Mouse (Mus musculus): ENCODE measurements around the gene Sowaha. TPM values are rescaled to one million over a fixed set of nuclear protein-coding genes. Genes with fewer than 3 reads are reported as not detected.
A peak's percentile ranks its signal among the peaks of the same experiment; 100 is the strongest.

Sowaha gene
- polyA plus RNA-seq, 1 experiment, result not detected

DNA sequence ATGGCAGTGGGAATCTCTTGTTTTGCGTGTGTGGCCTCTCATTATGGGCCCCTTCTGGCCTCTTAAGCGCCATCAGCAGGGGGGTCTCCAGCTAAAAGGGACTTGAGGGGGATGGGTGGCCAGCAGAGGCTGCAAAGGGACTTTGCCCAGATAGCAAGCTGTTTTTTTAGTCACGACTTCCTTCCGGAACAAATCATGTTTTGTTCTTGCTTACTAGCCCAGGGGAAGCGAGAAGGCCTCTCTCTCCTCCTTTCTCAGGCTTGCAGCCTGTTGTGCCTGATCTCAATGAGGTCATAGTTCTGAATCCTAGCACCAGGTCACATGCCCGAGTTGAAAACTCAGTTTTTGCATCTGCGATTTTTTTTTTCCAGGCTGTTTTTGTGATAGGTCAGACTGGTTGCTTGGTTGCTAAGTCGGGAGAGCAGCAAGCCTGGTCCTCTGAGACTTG lies 11.9 kb upstream of the Sowaha start:
- TF ChIP-seq GATA1 (IDR thresholded peaks at IDR 0.05; ENCODE audit: borderline replicate concordance, low read length) (no peak), FLI1 (IDR thresholded peaks at IDR 0.05; ENCODE audit: low read length) (no peak)
- H3K9me3 ChIP-seq, result no peaks in the 10 kb centered on the region; the same call in 1 of the 2 replicates
- no peaks in the 10 kb centered on the region for H3K36me3 ChIP-seq (replicated peaks; ENCODE audit: low read length)
- peaks cover 42% of the 10 kb centered on the region for H3K4me1 ChIP-seq
- peaks cover 21% of the 10 kb centered on the region for H3K27me3 ChIP-seq (replicated peaks)
- H3K4me3 ChIP-seq (replicated peaks), result no peak overlapping the region

DNA sequence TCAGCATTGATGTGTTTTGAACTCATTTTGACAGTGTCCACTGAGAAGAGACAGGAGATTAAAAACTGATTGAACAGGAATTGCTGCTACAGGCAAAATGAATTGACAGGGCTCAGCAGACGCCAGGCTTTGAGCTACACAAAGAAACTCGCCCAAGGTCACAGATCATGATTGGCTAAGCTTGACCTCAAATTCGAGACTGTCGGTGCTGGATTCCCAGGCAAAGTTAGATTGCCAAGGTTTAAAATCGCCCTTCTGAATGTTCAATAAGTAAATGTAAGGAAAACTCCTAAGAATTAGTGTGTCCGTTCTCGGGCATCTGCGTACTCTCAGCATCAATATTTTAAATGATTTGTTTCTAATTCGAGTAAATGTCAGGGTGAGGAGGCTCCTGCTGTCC lies 9.3 kb upstream of the Sowaha start:
- Histone ChIP-seq H3K4me3 (replicated peaks) (no peak overlapping the region), H3K4me1 (peaks cover 45% of the 10 kb centered on the region), H3K9me3 (peaks cover 7% of the 10 kb centered on the region; the same call in 1 of the 2 replicates), H3K36me3 (replicated peaks; ENCODE audit: low read length) (no peaks in the 10 kb centered on the region), H3K27me3 (replicated peaks) (peaks cover 24% of the 10 kb centered on the region)
- TF ChIP-seq FLI1 (IDR thresholded peaks at IDR 0.05; ENCODE audit: low read length) (no peak), GATA1 (IDR thresholded peaks at IDR 0.05; ENCODE audit: borderline replicate concordance, low read length) (no peak)

DNA sequence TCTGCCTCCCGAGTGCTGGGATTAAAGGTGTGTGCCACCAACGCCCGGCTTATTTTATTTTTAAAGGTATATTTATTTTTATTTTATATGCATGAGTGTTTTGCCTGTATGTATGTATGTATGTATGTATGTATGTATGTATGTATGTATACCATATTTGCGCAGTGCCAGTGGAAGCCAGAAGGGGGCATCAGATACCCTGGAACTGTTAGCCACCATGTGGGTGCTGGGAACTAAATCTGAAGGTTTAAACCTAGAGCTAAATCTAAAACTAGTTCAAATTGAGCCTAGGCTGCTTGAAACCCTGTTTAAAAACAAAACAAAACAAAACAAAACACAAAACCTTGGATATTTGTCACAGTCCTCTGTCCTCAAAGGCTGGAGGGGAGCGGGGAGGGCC lies 8.9 kb upstream of the Sowaha start:
- H3K4me3 ChIP-seq (replicated peaks), result no peak overlapping the region
- H3K9me3 ChIP-seq, result peaks cover 7% of the 10 kb centered on the region; the same call in 1 of the 2 replicates
- H3K4me1 ChIP-seq, result peaks cover 45% of the 10 kb centered on the region
- no peak for TF ChIP-seq GATA1 (IDR thresholded peaks at IDR 0.05; ENCODE audit: borderline replicate concordance, low read length)
- TF ChIP-seq FLI1 (IDR thresholded peaks at IDR 0.05; ENCODE audit: low read length), result no peak
- H3K36me3 ChIP-seq (replicated peaks; ENCODE audit: low read length), result no peaks in the 10 kb centered on the region
- peaks cover 24% of the 10 kb centered on the region for H3K27me3 ChIP-seq (replicated peaks)

DNA sequence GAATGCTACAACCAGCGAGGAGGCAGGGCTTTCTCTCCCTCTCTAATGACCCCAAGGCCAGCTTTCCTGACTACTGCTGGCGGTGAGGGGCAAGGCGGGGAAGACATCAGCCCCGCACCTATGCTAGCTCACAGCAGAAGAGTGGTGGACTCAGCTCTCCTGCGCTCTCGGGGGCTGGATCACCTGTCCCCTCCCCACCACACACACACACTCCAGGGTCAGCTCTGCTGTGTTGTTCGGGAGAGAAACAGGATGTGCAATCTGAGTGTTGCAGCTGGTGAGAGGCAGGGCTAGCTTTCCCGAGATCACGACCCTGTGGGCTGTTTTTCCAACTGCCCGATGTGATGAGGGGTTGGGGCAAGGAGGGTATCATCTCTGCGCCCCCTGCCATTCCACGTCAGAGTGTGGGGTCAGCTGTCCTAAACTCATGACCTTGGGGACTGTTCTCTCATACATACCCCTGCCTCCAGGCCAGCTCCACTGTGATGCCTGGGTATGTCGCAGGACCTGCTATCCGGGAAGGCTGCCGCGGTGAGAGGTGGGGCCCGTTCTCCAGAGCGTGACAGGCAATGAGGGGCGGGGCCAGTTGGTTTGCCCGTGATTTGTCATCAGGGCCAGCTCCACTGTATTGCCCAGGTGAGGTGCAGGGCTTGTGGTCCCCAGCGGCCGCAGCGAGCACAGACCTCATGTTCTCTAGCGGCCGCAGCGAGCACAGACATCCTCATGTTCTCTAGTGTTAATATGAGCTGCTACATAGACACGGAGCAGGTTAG lies 6.9 kb upstream of the Sowaha start:
- Histone ChIP-seq H3K27me3 (replicated peaks) (peaks cover 27% of the 10 kb centered on the region), H3K4me3 (replicated peaks) (peak overlapping the region; percentile 80), H3K4me1 (peaks cover 40% of the 10 kb centered on the region), H3K36me3 (replicated peaks; ENCODE audit: low read length) (no peaks in the 10 kb centered on the region), H3K9me3 (peaks cover 7% of the 10 kb centered on the region; the same call in 1 of the 2 replicates)
- TF ChIP-seq GATA1 (IDR thresholded peaks at IDR 0.05; ENCODE audit: borderline replicate concordance, low read length), result no peak
- TF ChIP-seq FLI1 (IDR thresholded peaks at IDR 0.05; ENCODE audit: low read length), result no peak

DNA sequence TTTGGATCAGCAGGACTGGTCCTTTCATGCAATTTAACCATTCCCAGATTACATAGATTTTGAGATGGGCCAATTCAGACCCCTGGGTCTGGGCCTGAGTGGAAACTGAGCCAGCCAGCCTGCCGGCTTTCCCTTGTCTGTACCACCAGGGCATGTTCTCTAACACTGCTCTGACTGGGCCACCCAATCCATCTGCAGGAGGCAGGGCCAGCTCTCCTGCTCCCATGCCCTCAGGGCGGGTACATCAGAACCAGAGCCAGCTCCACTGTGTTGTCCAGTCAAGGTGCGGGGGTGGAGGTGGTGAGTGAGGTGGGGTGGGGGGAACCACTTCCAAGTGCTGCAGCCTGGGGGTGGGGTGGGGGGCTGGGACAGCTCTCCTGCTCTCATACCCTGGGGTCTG lies 6.3 kb upstream of the Sowaha start:
- Histone ChIP-seq H3K36me3 (replicated peaks; ENCODE audit: low read length) (no peaks in the 10 kb centered on the region), H3K9me3 (peaks cover 7% of the 10 kb centered on the region; the same call in 1 of the 2 replicates), H3K4me3 (replicated peaks) (no peak overlapping the region), H3K27me3 (replicated peaks) (peaks cover 29% of the 10 kb centered on the region), H3K4me1 (peaks cover 38% of the 10 kb centered on the region)
- TF ChIP-seq FLI1 (IDR thresholded peaks at IDR 0.05; ENCODE audit: low read length) (no peak), GATA1 (IDR thresholded peaks at IDR 0.05; ENCODE audit: borderline replicate concordance, low read length) (no peak)

DNA sequence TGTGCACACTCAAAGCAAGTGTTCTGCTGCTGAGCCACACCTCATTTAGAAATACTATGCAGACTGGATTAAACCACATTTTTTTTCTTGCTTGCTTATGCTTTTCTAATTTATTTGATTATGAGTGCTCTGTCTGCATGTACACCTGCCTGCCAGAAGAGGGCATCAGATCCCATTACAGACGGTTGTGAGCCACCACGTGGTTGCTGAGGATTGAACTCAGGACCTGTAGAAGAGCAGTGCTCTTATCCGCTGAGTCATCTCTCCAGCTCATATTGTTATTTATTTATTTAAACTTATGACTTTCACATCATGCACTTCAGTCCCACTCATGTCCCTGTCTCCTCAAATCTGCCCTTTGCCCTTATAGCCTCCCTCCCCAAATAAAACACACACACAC lies 5.6 kb upstream of the Sowaha start:
- TF ChIP-seq FLI1 (IDR thresholded peaks at IDR 0.05; ENCODE audit: low read length) (no peak), GATA1 (IDR thresholded peaks at IDR 0.05; ENCODE audit: borderline replicate concordance, low read length) (no peak)
- peaks cover 32% of the 10 kb centered on the region for H3K27me3 ChIP-seq (replicated peaks)
- H3K36me3 ChIP-seq (replicated peaks; ENCODE audit: low read length), result no peaks in the 10 kb centered on the region
- peaks cover 45% of the 10 kb centered on the region for H3K4me1 ChIP-seq
- peaks cover 7% of the 10 kb centered on the region; the same call in 1 of the 2 replicates for H3K9me3 ChIP-seq
- no peak overlapping the region for H3K4me3 ChIP-seq (replicated peaks)

DNA sequence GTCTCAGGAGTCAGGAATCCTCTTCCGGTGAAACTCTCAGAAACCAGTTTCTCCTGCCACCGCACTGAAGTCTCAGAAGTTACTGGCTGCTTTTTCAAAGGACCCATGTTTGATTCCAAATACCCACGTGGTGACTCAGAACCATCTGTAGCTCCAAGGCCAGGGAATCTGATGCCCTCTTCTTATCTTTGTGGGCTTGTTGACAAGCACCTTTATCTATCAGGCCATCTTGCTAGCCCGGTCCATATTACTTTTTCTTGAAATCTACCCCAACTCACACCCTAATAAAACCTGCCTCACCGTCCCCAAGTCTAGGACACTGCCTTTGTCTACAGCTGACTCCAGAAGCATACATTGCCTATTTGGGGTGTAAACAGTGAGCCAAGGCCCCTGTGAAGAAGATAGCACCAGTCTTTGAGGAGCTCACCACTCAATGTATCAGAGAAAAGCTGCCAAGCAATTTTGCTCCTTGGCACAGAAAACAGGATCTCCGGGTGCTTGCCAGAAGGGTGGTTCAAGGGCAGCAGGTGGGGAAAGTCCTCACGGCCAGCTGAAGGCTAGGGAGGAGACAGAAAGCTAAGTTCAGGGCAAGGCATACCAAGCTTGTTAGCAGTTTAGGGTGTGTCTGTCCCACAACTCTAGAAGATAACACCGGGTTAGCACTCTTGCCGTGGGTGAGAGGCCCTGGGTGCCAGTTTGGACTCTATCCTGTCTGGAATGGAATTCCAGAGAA lies 3.3 kb upstream of the Sowaha start:
- TF ChIP-seq GATA1 (IDR thresholded peaks at IDR 0.05; ENCODE audit: borderline replicate concordance, low read length), result no peak
- no peak overlapping the region for H3K4me3 ChIP-seq (replicated peaks)

DNA sequence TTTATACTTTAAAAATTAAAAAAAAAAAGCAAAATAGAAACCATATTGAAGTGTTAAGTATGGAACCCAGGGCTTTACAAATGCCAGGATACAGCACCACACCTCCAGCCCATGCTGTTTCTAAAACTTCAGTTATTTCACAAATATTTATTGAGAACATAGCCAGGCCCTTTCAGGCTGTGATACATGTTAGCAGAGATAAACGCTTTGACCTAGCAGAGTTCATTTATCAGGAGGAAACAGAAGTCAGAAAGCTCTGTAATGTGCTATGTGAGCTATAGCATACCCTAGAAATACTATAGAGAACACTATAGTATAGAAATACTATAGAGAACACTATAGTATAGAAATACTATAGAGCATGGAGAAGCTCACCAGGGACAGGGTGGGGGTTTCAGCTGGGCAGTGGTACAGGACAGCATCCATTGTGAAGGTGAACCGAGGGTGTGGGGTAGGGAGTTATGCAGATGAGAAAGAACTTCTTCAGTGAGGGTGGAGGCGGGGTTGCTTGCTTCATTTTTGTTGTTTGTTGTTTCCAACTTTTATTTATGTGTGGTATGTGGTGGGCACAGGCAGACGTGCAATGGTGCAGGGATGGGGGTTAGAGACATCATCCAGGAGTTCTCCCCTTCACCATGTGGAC lies 1.1 kb upstream of the Sowaha start:
- Histone ChIP-seq H3K4me3 (replicated peaks) (no peak overlapping the region), H3K9me3 (peaks cover 20% of the 10 kb centered on the region), H3K27me3 (replicated peaks) (peaks cover 52% of the 10 kb centered on the region), H3K36me3 (replicated peaks; ENCODE audit: low read length) (no peaks in the 10 kb centered on the region), H3K4me1 (peaks cover 41% of the 10 kb centered on the region)
- TF ChIP-seq GATA1 (IDR thresholded peaks at IDR 0.05; ENCODE audit: borderline replicate concordance, low read length) (no peak), FLI1 (IDR thresholded peaks at IDR 0.05; ENCODE audit: low read length) (no peak)

More for the DNA sequence above, 3.3 kb upstream of the Sowaha start:
- Histone ChIP-seq H3K9me3 (peaks cover 14% of the 10 kb centered on the region), H3K36me3 (replicated peaks; ENCODE audit: low read length) (no peaks in the 10 kb centered on the region), H3K27me3 (replicated peaks) (peaks cover 54% of the 10 kb centered on the region), H3K4me1 (peaks cover 58% of the 10 kb centered on the region)

DNA sequence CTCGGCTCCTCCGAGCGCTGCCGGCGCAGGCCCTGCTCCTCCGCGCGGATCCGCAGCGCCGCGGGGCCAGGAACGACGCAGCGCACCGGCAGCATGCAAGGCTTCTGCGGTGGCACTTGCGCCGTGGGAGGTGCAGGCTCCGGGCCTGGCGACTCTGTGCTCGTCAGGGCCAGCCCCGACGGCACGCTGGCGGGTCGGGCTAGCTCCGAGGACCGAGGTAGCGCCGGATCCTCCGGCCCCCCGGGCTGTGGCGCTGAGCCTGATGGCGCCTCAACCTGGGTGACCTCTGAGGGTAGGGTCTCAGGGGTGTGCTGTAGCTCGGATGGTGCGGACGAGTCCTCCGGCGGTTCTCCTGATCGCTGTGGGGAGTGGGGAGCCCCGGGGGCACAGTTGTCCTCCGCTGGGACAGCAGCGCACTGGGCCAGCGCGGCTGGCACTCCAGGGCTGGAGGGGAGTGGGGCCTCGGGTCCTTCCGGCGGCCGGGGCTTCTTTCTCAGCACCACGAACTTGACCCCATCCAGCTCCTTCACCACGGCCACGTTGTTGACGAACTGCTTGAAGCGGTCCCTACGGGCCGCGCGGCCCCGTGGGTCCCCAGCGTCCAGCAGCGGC lies 797 bp downstream of the Sowaha start:
- Histone ChIP-seq H3K4me3 (replicated peaks) (peak overlapping the region; percentile 89), H3K27me3 (replicated peaks) (peaks cover 68% of the 10 kb centered on the region), H3K9me3 (peaks cover 13% of the 10 kb centered on the region), H3K36me3 (replicated peaks; ENCODE audit: low read length) (no peaks in the 10 kb centered on the region), H3K4me1 (peaks cover 49% of the 10 kb centered on the region)
- TF ChIP-seq FLI1 (IDR thresholded peaks at IDR 0.05; ENCODE audit: low read length) (no peak), GATA1 (IDR thresholded peaks at IDR 0.05; ENCODE audit: borderline replicate concordance, low read length) (no peak)
